Mouse (Mus musculus): Measurements from ENCODE around the gene Cry1.

Cry1 gene

DNA sequence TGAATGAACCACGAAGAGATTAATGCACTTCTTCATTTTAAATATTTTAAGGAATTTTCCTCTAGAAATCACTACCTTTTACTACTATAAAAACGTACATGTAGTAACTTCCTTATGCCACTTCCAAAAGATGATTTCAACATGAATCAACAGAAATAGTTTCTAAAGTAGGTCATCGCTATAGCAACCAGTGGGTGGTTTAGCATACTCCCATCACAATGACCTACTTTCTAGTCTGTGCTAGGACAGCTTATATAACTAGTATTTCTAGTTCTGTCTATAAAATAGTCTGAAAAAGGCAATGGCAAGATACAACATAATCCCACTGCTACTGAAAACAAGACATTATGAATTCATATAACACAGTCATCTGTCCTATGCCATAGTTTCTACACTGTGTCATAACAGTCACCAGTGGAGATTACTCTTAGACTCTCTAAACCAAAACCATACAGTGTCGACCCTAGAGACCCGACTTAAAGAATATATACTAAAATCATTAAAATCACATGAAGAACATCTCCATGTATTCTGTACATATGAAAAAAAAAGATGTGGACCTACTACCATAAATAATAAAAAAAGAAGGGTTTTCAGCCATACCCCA is 23.0 kb downstream of the Cry1 start:
- peak; percentile 23 to 64 for DNase-seq (ENCODE audit: low spot score in 2 of 2)

DNA sequence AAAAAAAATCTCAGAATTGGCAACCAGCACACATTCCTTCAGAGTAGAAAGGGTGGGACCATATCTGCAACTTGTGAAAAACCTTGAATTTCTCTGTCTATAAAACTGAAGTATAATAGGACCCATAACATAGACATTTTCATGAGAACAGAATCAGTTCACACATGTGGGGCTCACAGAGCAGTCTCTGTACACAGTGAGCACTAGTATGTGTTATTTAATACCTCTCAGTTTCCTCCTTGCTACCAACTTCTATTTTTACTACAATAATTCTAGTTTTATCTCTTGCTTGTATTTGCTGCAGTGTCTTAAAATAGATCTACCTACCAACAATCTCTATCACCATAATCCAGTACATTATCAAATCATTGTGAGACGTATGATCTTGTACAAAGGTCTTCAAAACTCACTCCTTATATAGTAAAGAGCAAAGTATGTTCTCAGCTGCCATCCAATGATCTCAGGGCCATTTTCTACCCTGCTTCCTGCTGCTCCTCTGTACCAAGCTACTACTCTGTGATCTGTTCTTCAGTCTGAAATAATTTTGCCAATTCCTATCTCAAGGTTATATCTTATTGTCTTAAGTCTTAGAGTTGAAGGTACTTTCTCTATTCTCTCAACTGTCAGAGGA is 24.8 kb downstream of the Cry1 start:
- no peak for DNase-seq (ENCODE audit: low spot score in 2 of 2)

DNA sequence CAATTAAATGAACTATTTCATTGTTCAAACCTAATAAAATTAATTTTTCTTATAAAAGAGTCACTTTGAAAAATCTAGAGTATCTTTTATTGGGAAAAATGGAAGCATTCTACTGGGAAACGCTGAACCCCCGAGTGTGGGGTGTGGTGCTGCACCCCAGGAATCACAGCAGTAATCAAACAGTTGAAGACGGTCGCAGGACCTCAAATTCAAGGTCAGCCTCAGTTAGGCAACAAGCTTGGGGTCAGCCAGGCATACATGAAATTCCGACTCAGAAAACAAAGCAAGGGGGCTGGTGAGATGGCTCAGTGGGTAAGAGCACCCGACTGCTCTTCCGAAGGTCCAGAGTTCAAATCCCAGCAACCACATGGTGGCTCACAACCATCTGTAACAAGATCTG is 27.4 kb downstream of the Cry1 start:
- no peak for DNase-seq (ENCODE audit: low spot score in 2 of 2)

DNA sequence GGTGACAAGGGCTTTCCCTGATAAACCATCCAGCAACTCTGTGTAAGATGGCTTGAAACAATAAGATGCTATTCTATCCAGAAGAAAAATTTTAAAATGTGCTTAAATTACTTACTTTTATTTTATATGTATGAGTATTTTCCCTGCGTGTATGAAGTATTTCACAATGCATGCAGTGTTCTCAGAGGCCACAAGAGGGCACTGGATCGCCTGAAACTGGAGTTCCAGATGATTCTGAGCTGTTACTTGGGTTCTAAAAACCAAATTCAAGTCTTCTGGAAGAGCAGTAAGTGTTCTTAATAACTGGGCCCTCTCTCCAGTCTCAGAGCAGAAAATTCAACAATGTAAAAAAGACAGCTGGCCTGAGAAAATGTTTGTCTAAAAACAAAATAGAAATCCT is 30.7 kb downstream of the Cry1 start:
- DNase-seq (ENCODE audit: low spot score in 2 of 2) = peak in 1 of 2 experiments; percentile 64

DNA sequence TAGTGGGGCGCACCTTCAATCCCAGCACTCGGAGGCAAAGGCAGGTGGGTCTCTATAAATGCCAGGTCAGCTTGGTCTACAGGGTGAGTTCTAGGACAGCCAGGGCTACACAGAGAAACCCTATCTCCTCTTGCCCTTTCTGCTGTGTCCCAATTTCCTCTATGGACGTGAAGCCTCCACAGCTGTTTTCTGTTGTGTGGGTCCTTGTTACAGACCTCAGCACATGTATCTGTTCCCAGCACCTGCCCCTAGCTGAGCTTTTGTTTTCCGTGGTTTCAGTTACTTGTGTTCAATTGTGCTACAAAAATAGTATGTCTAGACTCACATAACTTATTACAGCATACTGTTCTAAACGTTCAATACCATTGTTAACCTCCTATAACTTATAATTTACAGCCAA is 35.6 kb downstream of the Cry1 start:
- DNase-seq (ENCODE audit: low spot score in 2 of 2) = no peak

DNA sequence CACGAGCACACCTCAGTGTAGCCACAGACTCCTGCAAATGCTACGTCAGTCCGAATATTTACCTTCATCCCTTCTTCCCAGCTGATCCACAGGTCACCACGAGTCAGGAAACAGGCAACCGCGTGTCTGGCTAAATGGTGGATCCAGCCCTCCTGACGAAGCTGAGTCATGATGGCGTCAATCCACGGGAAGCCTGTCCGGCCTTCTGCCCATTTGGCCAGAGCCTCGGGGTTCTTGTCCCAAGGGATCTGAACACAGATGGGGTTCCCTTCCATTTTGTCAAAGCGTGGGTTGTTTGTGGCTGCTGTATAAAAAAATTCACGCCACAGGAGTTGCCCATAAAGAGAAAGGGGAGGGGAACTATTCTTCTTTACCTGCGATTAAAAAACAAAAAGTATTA is 38.6 kb downstream of the Cry1 start:
- no peak for DNase-seq (ENCODE audit: low spot score in 2 of 2)

DNA sequence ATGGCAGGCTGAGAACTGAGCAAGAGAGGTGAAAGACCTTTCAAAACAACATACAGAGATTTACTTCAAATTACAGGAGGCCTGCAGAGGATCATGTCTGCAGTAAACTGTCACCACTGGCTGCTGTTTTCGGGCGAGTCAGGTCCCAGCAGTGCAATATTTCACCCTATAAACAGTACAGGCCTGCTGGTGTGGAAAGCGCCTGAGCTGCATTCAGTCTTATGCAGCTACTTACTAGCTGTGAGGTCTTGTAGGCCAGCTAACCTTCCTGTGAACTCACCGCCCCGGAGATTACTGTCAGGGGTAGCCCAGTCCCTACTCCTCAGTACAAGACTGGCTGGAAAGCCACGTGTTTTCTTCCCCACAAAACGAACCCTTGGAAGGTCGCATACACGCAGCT is 43.4 kb downstream of the Cry1 start:
- DNase-seq (ENCODE audit: low spot score in 2 of 2) = no peak

DNA sequence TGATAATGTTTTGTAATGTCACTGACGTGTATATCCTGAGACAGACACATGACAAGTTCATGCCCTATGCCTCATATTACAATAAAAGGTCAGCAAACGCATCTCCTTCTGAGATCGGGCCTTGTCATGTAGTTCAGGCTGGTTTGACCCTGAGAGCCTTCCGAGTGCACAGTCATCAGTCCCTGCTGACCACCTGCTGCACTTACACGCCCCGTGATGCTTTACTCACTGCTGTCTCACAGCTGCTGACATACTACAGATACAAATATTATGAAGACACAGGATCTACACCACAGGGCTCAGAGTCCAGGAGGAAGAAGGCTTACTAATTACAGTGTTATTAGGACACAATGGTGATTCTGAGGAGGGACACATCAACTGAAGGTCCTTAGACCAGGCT is 48.3 kb downstream of the Cry1 start:
- no peak for DNase-seq (ENCODE audit: low spot score in 2 of 2)

DNA sequence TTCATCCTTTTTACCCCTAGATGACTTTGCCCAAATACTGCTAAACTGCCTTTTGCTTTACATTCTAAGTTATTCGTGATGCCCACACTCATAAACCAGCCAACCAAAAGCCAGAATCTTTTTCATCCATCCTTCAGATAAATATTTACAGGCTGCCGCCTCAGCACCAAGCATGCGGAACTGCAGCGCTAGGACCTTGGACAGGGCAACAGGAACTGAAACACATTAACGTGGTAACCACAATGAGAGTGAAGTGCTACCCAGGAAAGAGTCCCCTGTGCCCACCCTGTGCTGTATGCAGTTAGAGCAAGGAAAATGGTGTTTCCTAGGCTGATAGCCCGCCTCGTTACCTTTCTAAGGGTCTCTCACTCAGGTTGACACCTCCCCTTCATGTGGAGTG is 56.4 kb downstream of the Cry1 start:
- no peak for DNase-seq (ENCODE audit: low spot score in 2 of 2)

DNA sequence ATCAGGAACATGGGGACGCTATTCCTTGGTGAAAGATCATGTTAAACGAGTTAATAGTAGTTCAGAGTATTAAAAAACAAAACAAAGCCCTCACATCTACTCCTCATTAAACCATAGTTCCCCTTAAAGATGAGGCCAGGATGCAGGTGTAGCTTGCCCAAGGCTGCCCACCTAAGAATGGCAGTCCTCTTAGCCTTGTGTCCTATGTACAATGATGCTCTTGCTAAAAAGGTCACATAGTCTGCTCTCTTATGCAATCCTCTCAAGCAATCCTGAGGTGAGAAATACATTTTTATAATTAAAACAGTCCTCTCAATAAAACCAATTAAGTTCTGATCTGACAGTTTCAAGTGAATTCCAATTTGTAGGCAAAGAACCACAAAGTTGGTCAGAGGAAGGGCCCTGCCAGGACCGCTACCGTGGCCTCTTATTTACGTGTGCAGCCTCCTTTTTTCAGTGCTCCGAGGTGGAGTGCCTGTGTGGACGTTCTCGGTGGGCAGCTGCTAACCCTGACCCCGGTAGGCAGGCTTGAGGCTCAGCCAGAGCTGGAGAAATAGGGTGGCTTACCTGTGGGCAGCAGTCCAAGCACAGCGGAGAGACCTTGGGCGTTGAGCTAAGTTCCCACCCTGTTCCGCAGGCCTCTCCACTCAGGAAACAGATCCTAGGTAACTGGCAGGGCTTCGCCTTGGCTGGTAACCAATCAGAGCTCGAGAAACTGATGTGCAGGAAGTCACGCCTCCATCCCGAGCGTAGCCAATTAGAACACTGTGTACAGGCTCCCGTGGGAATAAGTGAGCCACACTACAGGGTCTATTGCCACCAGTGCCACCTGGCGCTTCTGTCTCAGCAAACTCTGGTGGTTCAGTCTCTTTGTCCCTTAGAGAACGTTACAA is 57.2 kb downstream of the Cry1 start, which contains the start of gene Mterf2:
TSS of gene Mterf2 (minus strand) at position 633 of the 893 bp plus-strand sequence.
- DNase-seq (ENCODE audit: low spot score in 2 of 2) = peak; percentile 95 to 98

DNA sequence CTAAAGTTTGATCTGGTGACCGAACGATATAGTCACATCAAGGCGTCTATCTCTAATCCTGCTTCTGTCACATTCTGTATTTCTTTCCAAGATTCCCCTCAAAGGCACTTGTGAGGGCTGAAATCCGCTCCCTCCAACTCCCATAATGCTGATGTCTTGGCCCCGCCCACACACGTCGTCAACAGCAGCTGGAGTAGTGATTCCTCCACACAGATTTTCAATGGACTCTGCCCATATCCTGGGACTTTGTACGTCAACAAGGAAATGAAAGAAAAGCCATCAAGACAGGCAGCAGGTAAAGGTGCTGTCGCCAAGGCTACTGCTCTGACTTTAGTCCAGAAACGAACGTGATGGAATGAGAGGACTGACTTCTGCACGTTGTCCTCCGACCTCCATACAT is 59.7 kb downstream of the Cry1 start:
- no peak for DNase-seq (ENCODE audit: low spot score in 2 of 2)

DNA sequence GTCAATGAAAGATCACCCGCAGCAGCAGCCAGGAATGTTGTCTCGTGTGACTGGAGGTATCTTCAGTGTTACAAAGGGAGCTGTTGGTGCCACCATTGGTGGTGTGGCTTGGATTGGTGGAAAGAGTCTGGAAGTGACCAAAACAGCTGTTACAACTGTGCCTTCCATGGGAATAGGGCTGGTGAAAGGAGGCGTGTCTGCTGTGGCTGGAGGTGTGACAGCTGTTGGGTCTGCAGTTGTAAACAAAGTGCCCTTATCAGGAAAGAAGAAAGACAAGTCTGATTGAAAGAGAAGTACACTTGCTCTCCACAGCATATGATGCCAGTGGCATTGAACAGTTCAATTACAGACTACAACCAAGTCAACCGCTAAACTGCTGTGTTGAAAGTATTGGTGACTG is 70.5 kb downstream of the Cry1 start:
- no peak for DNase-seq (ENCODE audit: low spot score in 2 of 2)

DNA sequence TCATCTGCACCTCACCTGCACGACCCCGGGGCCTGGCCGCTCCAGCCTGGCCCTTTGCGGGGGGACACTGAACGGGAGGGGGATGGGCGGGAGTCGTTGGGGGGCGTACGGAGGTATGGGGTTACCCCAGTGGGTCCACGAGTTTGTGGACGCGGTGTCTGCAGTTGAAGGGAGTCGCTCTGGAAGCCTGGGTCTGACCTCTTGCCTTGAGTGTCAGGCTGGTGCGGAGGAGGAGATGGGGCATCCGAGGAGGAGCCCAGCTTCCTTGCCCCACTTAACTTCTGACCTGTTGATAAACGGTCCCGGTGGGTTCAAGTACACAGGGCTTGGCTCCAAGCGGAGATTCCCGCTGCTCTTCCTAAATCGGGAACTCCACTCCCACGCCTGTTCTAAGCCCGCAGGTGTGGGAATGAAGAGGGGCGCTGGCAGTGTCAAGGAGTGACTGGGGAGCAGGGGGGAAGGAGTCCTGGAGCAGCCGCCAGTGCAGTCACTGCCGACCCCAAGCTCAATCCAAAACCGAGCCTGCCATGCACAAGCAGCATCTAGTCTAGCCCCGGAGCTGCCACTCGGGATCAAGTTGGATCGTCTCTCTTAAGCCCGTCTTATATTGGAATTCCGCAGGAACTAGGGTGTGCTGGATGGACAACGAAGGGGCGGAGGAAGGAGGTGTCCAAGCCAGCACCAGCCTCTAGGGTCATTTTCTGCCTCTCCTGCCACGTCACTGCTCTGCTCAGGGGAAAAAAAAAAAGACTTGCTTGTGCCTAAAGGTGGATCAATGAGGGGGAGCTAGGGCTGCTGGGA is 81.6 kb downstream of the Cry1 start:
- peak in 1 of 2 experiments; percentile 15 for DNase-seq (ENCODE audit: low spot score in 2 of 2)

DNA sequence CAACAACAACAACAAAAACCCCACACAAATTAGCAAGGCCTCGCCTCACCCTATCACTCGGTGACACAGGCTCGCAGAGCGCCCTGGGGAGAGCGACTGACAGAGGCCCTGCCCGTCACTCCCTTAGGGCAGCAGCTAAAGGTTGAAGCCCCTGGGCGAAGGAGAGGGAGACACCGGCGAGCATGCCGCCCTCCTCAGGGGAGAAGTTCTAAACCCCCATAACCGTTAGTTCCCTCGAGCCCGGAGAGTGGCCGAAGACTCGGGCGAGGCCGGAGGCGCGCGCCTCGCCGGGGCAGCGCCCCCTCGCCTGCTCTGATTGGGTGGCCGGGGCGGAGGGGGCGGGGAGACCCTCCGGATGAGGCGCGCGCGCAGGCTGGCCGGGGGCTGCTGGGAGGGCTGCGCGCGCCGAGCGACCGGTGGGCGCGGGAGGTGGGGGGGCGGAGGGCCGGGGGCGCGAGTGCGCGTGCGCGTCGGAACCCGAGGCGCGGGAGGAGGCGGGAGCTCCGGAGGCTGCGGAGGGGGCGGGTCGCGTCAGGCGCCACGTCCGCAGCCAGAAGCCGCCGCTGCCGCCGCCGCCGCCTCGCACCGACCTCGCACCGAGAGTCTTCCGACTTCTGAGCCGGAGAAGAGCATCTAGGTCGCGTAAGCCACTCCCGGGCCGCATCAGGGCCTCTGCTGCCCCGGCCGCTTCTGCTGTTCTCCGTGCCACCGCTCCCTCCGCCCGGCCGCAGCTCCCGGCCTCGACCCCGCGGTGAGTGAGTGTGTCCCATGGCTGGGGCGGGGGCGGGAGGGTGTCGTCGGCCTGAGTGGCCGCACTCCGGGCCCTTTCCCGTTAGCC is 82.4 kb downstream of the Cry1 start, which contains the start of the genes Fhl4 and Tmem263:
TSS of gene Fhl4 (minus strand) at position 249 of the 838 bp plus-strand sequence.
TSS of gene Tmem263 (plus strand) at position 381 of the 838 bp plus-strand sequence.
- DNase-seq (ENCODE audit: low spot score in 2 of 2) = peak; percentile 31 to 60

DNA sequence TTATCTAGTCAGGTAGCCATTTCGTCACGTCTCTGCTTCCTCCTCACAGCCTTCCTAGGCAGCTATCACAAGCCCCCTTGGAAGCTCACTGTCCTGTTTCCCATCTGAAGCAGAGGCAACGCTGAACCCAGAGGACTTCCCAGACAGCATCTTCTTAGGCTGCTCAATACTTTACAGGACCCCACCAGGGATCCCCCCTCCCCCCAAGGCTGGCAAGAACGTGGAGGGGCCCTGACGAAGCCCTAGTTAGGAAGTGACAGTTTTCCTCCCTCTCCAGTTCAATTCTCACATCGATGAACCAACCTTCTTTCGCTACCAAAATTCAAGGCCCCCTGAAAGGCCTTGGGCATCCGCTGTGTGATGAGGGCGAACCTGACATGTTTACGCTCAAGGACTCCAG is 83.0 kb downstream of the Cry1 start:
- DNase-seq (ENCODE audit: low spot score in 2 of 2) = peak in 1 of 2 experiments; percentile 14

All from left cerebral cortex, adult 9 months (tissue).